Mouse (Mus musculus) erythroblast, embryonic 14.5 days (primary cell): ENCODE measurements at regions not wholly inside any gene's neighbourhood (a gene's known extent, or its start where the extent isn't known, plus 50 kb on each side); places are given as distances from the start of the nearest gene placed in this dataset.

Experiments
- GATA1 ChIP-seq: IDR thresholded peaks from 2 replicates; pipeline ENCODE4 v1.6.1; 2012; ENCODE audit warnings: low read length, inconsistent platforms, mixed read lengths
- TAL1 ChIP-seq: IDR thresholded peaks from 3 replicates; pipeline ENCODE4 v1.6.1; 2012; ENCODE audit warnings: low read length, inconsistent platforms, mixed read lengths

DNA sequence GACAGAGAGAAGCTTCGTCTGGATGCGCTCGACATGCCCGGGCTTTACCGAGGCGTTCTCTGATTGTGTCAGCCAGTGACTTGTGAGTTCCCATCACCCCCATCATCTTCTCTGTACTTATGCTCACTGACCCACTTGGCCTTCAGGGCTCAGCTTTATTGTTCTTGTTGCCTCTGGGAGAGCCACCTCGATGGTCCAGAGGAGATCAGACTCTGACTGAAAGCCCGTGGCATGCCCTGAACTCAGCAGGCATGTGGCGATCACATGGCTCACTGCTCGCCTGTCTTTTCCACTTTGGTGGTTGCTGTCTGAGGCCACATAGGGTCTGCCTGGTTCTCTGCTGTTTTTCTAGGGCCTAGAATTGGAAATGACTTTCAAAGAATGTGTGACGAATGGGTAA is 128.8 kb upstream of the Eif4g2 start:
- TF ChIP-seq TAL1 (no peak), GATA1 (no peak)
